Mouse (Mus musculus) kidney, embryonic 14.5 days (tissue): ENCODE results near the gene Cox6a2. TPM values are rescaled to one million over a fixed set of nuclear protein-coding genes. Genes with fewer than 3 reads are reported as not detected.

Experiments
- ATAC-seq: fragments of 200-750 bp; cut with Nextera tagmentation; 2 replicates; pipeline ENCODE4 v1.8.0; 2017; ENCODE audit warnings: moderate number of reproducible peaks, mild to moderate bottlenecking, moderate TSS enrichment, moderate library complexity; ENCODE audit not compliant: low FRiP score, low TSS enrichment
- H3K27ac ChIP-seq: fragments of 300-500 bp; sonication (generic); 2 replicates; pipeline ENCODE4 v1.5.1; 2014; ENCODE audit warnings: low read depth, mild to moderate bottlenecking, low read length, moderate library complexity, mixed read lengths
- H3K27me3 ChIP-seq: fragments of 300-500 bp; sonication (generic); 2 replicates; pipeline ENCODE4 v1.6.1; 2014; ENCODE audit warnings: mild to moderate bottlenecking, low read length; ENCODE audit not compliant: control insufficient read depth, insufficient read depth
- H3K36me3 ChIP-seq: fragments of 300-500 bp; sonication (generic); 2 replicates; pipeline ENCODE4 v1.6.1; 2014; ENCODE audit warnings: low read length, mixed read lengths; ENCODE audit not compliant: control insufficient read depth, insufficient read depth
- H3K4me1 ChIP-seq: fragments of 300-500 bp; sonication (generic); 2 replicates; pipeline ENCODE4 v1.6.1; 2014; ENCODE audit warnings: low read length, mixed read lengths; ENCODE audit not compliant: control insufficient read depth, insufficient read depth
- H3K4me2 ChIP-seq: fragments of 300-500 bp; sonication (generic); replicated peaks from 2 replicates; pipeline ENCODE4 v1.6.1; 2014; ENCODE audit warnings: low read depth, mild to moderate bottlenecking, low read length
- H3K4me3 ChIP-seq: fragments of 300-500 bp; sonication (generic); 2 replicates; pipeline ENCODE4 v1.5.1; 2014; ENCODE audit warnings: mild to moderate bottlenecking, low read length
- H3K9ac ChIP-seq: fragments of 300-500 bp; sonication (generic); 2 replicates; pipeline ENCODE4 v1.6.1; 2014; ENCODE audit warnings: low read depth, mild to moderate bottlenecking, low read length, moderate library complexity
- H3K9me3 ChIP-seq: fragments of 300-500 bp; sonication (generic); 2 replicates; pipeline ENCODE4 v1.6.1; 2016; ENCODE audit warnings: low read length; ENCODE audit not compliant: control insufficient read depth
- WGBS: fragments of 180-500 bp; shearing (Covaris S2); extraction: QIAGEN DNeasy Blood & Tissue Kit; methylation state at CpG from one replicate; pipeline ENCODE4 v1.1.7; 2014; 5-methylcytosine and 5-hydroxymethylcytosine counted together
- polyA plus RNA-seq: library from polyadenylated mRNA; unstranded; fragments of >200 nt; fragmentation: Nextera tagmentation; extraction: Ambion mirVana; gene quantifications from 2 replicates; pipeline ENCODE4 v1.2.1, GENCODE M21; 2014

Gene Cox6a2
- polyA plus RNA-seq, 1 experiment from 2014 or later = not detected

DNA sequence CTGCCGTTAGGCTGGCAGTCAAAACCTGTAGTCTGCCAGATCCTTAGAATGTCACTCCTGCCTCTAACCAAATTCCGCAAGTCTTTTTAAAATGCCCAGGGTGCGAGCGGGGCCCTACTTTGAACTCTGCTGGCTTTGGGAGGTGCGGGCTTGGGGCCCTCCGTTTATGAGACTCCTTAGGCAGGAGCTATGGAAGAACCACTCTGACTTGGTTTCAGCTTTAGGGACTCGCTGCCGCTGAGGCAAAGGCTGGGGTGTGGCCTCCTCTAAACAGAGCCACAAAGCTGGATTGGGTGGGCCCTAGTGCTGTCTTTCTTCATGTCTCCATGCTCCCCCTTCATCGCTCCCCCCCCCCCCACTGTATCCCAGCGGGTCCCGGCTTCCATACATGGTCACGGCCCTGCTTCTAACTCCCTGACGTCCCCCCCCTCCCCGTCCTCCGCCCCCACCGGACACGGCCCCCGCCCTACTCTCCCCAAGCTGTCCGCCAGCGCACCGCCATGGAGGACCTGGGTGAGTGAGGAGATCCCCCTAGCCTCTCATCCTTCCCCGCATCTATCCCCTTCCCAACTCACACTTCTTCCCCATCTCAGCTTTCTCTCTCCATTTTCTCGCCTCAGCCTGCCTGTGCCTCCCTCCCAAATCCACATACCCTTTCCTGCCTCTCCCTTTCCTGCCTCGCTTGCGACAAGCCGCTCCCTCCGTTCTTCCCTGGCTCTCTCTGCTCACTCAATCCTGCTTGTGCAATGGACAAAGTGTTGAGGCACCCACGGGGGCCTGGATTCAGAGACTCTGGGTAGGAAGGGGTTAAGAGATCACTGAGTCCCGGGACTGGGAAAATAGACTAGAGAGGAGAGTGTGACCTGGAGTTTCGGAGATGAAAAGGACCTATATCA, 40.6 kb upstream of the Cox6a2 start, which contains the start of gene Tgfb1i1:
Tgfb1i1 (plus strand) TSS at position 317 of the 896 bp plus-strand sequence.
- 3% methylated on average over 27 of the region's 30 CpGs for WGBS
- Histone ChIP-seq H3K4me3 (peak within 1 kb of the TSS; percentile 58), H3K27ac (peak within 1 kb of the TSS; percentile 91), H3K9ac (peak within 1 kb of the TSS; percentile 74), H3K4me2 (peak within 1 kb of the TSS; percentile 76), H3K36me3 (peaks cover 37% of the 10 kb centered on the region), H3K27me3 (no peaks in the 10 kb centered on the region), H3K4me1 (peaks cover 16% of the 10 kb centered on the region), H3K9me3 (no peaks in the 10 kb centered on the region)
- ATAC-seq = peak; percentile 82

GRCm38 (mm10) chr7:128245547-128245946, 39.4 kb upstream of the Cox6a2 start:
- no peak overlapping the region for H3K4me2 ChIP-seq
- WGBS = 95% methylated on average over 4 of the region's 4 CpGs

GRCm38 (mm10) chr7:128244410-128245025, 38.3 kb upstream of the Cox6a2 start:
- H3K27me3 ChIP-seq = no peaks in the 10 kb centered on the region
- no peak for ATAC-seq
- no peak overlapping the region for H3K4me3 ChIP-seq
- peaks cover 10% of the 10 kb centered on the region; the same call in 1 of the 2 replicates for H3K4me1 ChIP-seq
- H3K9ac ChIP-seq = no peak overlapping the region
- H3K9me3 ChIP-seq = no peaks in the 10 kb centered on the region
- no peak overlapping the region for H3K27ac ChIP-seq
- WGBS = 93% methylated on average over 18 of the region's 18 CpGs
- H3K36me3 ChIP-seq = peaks cover 48% of the 10 kb centered on the region
- H3K4me2 ChIP-seq = no peak overlapping the region

More at GRCm38 (mm10) chr7:128245547-128245946, 39.4 kb upstream of the Cox6a2 start:
- Histone ChIP-seq H3K36me3 (peaks cover 46% of the 10 kb centered on the region), H3K27ac (no peak overlapping the region; the same call in 1 of the 2 replicates), H3K9me3 (no peaks in the 10 kb centered on the region), H3K9ac (no peak overlapping the region), H3K4me3 (no peak overlapping the region), H3K27me3 (no peaks in the 10 kb centered on the region), H3K4me1 (peaks cover 10% of the 10 kb centered on the region; the same call in 1 of the 2 replicates)
- no peak for ATAC-seq

GRCm38 (mm10) chr7:128243921-128244320, 37.7 kb upstream of the Cox6a2 start:
- Histone ChIP-seq H3K4me1 (peaks cover 10% of the 10 kb centered on the region; the same call in 1 of the 2 replicates), H3K4me3 (no peak overlapping the region), H3K36me3 (peaks cover 48% of the 10 kb centered on the region), H3K9me3 (no peaks in the 10 kb centered on the region), H3K4me2 (no peak overlapping the region), H3K9ac (no peak overlapping the region), H3K27me3 (no peaks in the 10 kb centered on the region), H3K27ac (no peak overlapping the region)
- 68% methylated on average over 10 of the region's 10 CpGs for WGBS
- no peak for ATAC-seq

DNA sequence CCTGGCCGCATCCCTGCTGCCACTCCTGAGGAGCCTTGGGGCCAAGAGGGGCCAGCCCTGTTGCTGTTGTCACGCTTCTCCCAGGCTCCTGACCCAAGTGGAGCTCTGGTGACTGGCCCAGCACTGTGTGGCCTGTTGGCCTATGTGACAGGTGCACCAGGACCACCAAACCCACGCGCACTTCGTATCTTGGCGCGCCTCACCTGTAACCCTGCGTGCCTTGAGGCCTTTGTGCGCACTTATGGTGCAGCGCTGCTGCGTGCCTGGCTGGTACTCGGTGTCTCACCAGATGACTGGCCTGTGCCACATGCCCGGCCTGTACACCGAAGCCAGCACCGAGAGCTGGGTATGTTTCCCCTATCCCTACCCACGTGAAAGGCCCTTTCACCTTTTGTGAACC, 36.1 kb upstream of the Cox6a2 start:
- peaks cover 48% of the 10 kb centered on the region for H3K36me3 ChIP-seq

GRCm38 (mm10) chr7:128240131-128240784, 34.1 kb upstream of the Cox6a2 start:
- H3K9ac ChIP-seq = no peak overlapping the region
- peaks cover 50% of the 10 kb centered on the region for H3K36me3 ChIP-seq
- 93% methylated on average over 25 of the region's 27 CpGs for WGBS
- H3K4me2 ChIP-seq = no peak overlapping the region
- ATAC-seq = no peak
- H3K4me1 ChIP-seq = peaks cover 5% of the 10 kb centered on the region
- no peak overlapping the region for H3K4me3 ChIP-seq
- no peaks in the 10 kb centered on the region for H3K9me3 ChIP-seq
- no peak overlapping the region for H3K27ac ChIP-seq
- no peaks in the 10 kb centered on the region for H3K27me3 ChIP-seq

More for the DNA sequence above, 36.1 kb upstream of the Cox6a2 start:
- Histone ChIP-seq H3K9me3 (no peaks in the 10 kb centered on the region), H3K27me3 (no peaks in the 10 kb centered on the region), H3K4me3 (no peak overlapping the region), H3K27ac (no peak overlapping the region), H3K4me1 (peaks cover 10% of the 10 kb centered on the region; the same call in 1 of the 2 replicates), H3K4me2 (no peak overlapping the region), H3K9ac (no peak overlapping the region)
- no peak for ATAC-seq
- WGBS = 91% methylated on average over 16 of the region's 16 CpGs

GRCm38 (mm10) chr7:128238991-128239390, 32.8 kb upstream of the Cox6a2 start:
- Histone ChIP-seq H3K36me3 (peaks cover 38% of the 10 kb centered on the region), H3K27me3 (no peaks in the 10 kb centered on the region), H3K4me2 (peak overlapping the region; percentile 69), H3K27ac (peak overlapping the region; percentile 97), H3K4me1 (peaks cover 5% of the 10 kb centered on the region), H3K9me3 (no peaks in the 10 kb centered on the region), H3K9ac (peak overlapping the region; percentile 50; the same call in 1 of the 2 replicates), H3K4me3 (peak overlapping the region; percentile 79)
- WGBS = 33% methylated on average over 4 of the region's 4 CpGs
- ATAC-seq = no peak

DNA sequence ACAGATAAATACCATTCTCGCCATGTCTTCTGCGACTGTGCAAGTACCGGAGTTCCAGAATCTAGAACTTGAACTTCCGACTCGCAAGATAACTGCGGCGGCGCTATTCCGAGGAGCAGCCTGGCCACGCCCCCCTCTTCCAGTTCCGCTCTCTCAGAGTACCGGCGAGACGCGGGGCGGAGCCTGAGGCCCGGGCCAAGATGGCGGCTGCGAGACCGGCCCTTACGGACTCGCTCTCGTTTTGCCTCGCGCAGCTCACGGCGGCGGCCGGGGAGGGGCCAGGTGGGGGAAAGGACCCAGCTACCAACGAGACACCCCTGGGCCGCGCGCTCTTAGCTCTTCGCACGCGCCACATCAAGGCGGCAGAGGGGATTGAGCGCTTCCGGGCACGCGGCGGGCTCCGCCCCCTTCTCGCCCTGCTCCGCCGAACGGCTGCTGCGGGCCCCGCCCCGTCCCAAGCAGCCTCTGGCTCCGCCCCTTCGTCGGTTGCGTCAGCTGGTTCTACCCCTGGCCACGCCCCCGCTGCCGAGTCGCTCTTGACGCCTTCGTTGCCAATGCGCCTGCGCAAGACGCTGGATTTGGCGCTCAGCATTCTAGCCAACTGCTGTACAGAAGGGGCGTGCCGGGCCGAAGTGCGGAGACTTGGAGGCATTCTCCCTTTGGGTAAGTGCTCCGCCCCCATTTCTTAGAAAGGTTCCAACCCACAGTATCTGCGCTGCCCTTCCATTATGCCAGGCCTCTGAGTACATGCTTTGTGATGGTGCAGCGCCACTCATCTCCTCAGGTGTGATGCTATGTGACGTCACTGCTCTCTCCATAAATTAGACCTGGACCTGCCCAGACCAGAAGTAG, 32.0 kb upstream of the Cox6a2 start, which contains the start of gene 9130023H24Rik:
9130023H24Rik (minus strand) TSS at position 105 of the 852 bp plus-strand sequence.
- Histone ChIP-seq H3K4me3 (peak within 1 kb of the TSS; percentile 79), H3K27me3 (no peaks in the 10 kb centered on the region), H3K27ac (peak within 1 kb of the TSS; percentile 97), H3K9me3 (no peaks in the 10 kb centered on the region), H3K36me3 (peaks cover 36% of the 10 kb centered on the region; the same call in 1 of the 2 replicates), H3K4me1 (peaks cover 5% of the 10 kb centered on the region), H3K4me2 (peak within 1 kb of the TSS; percentile 75), H3K9ac (peak within 1 kb of the TSS; percentile 86)
- WGBS = under 1% methylated on average over 67 of the region's 72 CpGs
- peak; percentile 91 for ATAC-seq
